Mouse (Mus musculus): ENCODE measurements around the gene Pias1. TPM values are rescaled to one million over a fixed set of nuclear protein-coding genes. Genes with fewer than 3 reads are reported as not detected.
"Not testable (repeated sequence)": the region's sequence is repeated elsewhere in the genome, so short reads cannot be mapped to it uniquely, and the experiment has no call there.

The Pias1 gene
- polyA plus RNA-seq, 1 experiment, result 34.6 TPM

DNA sequence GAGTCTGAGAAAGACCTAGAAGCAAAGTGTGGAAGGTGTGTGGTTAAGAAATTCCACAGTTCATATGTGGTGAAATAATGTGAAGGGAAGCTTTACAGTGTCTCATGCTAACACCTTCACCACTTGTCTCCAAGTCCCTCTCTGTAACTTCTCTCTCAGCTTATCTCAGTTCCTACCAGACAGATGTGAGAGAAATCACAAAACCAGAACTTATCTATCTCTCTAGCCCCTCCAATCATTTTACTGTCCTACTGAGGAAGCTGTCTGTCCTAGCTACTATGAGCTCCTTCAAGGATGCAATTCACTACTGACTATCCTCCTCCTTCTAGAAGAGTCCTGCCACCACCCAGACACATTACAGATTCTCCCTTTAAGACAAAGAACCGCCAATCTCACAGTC lies 70.7 kb downstream of the Pias1 start:
- Histone ChIP-seq H3K4me1 (ENCODE audit: control insufficient read depth, insufficient read depth, low read length) (no peaks in the 10 kb centered on the region), H3K27ac (ENCODE audit: insufficient read depth, low read length) (no peak overlapping the region), H3K4me3 (ENCODE audit: insufficient read depth, low read length) (no peak overlapping the region)
- no peak for TF ChIP-seq CTCF (IDR thresholded peaks at IDR 0.05; ENCODE audit: extremely low read depth, insufficient read depth, low read length)
- TF ChIP-seq POLR2A (IDR thresholded peaks at IDR 0.05; ENCODE audit: extremely low read depth, insufficient read depth, low read length), result no peak

DNA sequence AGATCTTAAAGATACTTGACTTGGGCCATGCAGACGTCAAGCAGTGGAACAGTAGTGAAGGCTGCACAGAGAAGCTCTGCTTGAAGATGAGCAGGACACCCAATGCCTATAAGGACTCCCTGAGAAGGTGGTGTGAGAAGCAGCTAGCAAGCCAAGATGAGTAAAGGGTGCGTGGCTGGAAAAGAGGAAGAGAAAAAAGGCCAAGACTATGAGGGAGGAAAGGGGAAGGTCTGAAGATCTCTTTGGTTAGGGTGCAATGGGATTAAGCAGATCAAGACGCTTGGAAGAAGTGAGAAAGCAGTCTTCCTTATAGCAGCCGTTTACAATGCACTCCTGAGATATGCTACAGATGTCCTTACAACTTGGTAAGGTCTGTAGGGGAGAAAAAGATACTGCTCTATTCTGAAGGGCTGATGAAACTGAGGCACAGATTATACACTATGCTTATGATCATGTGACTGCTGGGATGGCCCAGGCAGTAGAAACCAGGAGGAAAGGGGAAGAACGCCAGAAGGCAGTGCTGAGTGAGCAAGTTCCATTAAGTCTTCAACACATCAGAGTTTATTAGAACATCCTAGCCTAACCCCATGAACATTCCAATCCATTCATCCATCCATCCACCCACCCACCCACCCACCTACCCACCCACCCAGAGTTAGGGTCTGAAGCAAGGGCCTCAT lies 74.2 kb downstream of the Pias1 start:
- no peaks in the 10 kb centered on the region for H3K4me1 ChIP-seq (ENCODE audit: control insufficient read depth, insufficient read depth, low read length)
- no peak for TF ChIP-seq POLR2A (IDR thresholded peaks at IDR 0.05; ENCODE audit: extremely low read depth, insufficient read depth, low read length)
- no peak for TF ChIP-seq CTCF (IDR thresholded peaks at IDR 0.05; ENCODE audit: extremely low read depth, insufficient read depth, low read length)
- H3K4me3 ChIP-seq (ENCODE audit: insufficient read depth, low read length), result no peak overlapping the region
- no peak overlapping the region for H3K27ac ChIP-seq (ENCODE audit: insufficient read depth, low read length)

DNA sequence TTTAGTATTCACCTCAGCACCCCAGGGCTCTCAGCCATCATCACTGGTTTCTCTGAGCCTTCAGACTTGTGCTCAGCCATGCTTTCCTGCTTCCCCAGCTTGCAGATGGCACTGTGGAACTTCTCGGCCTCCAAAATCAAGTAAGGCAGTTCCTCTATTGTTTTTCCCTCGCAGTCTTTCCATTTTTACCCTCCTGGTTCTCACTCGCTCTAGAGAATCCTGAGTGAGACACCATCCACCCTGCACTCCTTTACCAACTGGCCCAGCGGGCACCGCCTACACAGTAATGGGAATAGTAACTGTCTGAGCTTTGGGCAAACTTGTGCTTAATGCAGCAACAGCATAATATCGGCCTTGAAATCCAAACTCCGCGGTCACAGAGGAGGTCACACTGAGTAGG lies 82.7 kb downstream of the Pias1 start:
- H3K4me1 ChIP-seq (ENCODE audit: control insufficient read depth, insufficient read depth, low read length), result peaks cover 7% of the 10 kb centered on the region
- TF ChIP-seq CTCF (IDR thresholded peaks at IDR 0.05; ENCODE audit: extremely low read depth, insufficient read depth, low read length) (no peak), POLR2A (IDR thresholded peaks at IDR 0.05; ENCODE audit: extremely low read depth, insufficient read depth, low read length) (no peak)
- 0 out of 2 replicates have a peak overlapping the region, but pooled peaks have one; percentile 29 for H3K27ac ChIP-seq (ENCODE audit: insufficient read depth, low read length)
- no peak overlapping the region for H3K4me3 ChIP-seq (ENCODE audit: insufficient read depth, low read length)

DNA sequence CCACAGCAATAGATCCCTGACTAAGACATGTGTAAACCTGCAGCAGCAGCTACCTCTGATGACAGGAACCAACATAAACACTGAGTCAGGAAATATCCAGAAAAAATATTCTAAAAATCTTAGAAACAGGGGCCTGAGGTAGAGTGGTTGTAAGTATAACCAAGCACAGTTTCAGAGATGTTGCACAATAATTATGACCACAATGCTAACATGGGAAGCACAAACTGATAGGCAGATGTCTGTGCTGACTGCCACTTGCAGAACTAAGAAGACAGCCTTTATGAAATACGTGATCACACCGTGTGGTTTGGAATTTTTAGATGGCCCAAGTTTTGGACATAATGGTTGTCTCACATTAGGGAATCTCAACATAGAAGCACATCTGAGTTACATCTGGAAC lies 83.9 kb downstream of the Pias1 start:
- Histone ChIP-seq H3K4me3 (ENCODE audit: insufficient read depth, low read length) (no peak overlapping the region), H3K4me1 (ENCODE audit: control insufficient read depth, insufficient read depth, low read length) (peaks cover 7% of the 10 kb centered on the region), H3K27ac (ENCODE audit: insufficient read depth, low read length) (no peak overlapping the region)
- no peak for TF ChIP-seq CTCF (IDR thresholded peaks at IDR 0.05; ENCODE audit: extremely low read depth, insufficient read depth, low read length)
- no peak for TF ChIP-seq POLR2A (IDR thresholded peaks at IDR 0.05; ENCODE audit: extremely low read depth, insufficient read depth, low read length)

DNA sequence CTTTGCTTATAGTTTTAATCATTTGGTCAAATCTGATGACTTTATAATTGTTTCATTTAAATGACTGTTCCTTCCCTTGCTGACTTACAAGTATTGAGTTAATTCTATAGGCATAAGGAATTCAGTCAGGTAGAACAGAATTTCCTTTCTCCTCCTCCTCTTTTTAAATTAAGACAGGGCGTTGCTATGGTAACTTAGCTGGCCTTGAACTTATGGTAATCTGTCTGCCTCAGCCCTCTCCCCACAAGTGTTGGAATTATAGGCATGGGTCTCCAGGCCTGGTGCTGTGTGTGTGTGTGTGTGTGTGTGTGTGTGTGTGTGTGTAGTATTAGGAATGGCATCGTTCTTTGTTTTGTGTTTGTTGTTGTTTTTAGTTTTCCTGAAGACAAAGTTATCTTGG lies 86.0 kb downstream of the Pias1 start:
- TF ChIP-seq CTCF (IDR thresholded peaks at IDR 0.05; ENCODE audit: extremely low read depth, insufficient read depth, low read length) (no peak), POLR2A (IDR thresholded peaks at IDR 0.05; ENCODE audit: extremely low read depth, insufficient read depth, low read length) (no peak)
- Histone ChIP-seq H3K27ac (ENCODE audit: insufficient read depth, low read length) (no peak overlapping the region), H3K4me1 (ENCODE audit: control insufficient read depth, insufficient read depth, low read length) (peaks cover 7% of the 10 kb centered on the region), H3K4me3 (ENCODE audit: insufficient read depth, low read length) (no peak overlapping the region)

DNA sequence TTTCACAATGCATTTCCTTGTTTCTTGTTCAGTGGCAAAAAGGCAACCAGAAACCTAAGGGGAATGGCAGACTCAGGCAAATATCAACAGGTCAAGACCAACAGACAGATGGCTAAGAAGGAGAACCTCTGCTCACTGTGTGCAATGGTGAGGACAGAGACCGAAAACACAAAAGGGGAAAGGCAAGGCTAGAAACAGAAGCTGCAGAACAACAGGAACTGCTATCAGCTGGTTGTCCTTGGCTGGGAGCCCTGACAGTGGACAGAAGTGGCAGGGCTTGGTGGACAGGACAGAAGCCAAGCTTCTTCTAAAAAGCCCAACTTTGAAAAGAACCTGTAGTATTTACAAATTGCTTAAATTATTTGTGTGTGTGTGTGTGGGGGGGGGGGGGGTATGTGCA lies 93.2 kb downstream of the Pias1 start:
- TF ChIP-seq CTCF (IDR thresholded peaks at IDR 0.05; ENCODE audit: extremely low read depth, insufficient read depth, low read length) (no peak), POLR2A (IDR thresholded peaks at IDR 0.05; ENCODE audit: extremely low read depth, insufficient read depth, low read length) (no peak)
- Histone ChIP-seq H3K4me1 (ENCODE audit: control insufficient read depth, insufficient read depth, low read length) (peaks cover 2% of the 10 kb centered on the region; the same call in 1 of the 2 replicates), H3K4me3 (ENCODE audit: insufficient read depth, low read length) (no peak overlapping the region), H3K27ac (ENCODE audit: insufficient read depth, low read length) (no peak overlapping the region)

DNA sequence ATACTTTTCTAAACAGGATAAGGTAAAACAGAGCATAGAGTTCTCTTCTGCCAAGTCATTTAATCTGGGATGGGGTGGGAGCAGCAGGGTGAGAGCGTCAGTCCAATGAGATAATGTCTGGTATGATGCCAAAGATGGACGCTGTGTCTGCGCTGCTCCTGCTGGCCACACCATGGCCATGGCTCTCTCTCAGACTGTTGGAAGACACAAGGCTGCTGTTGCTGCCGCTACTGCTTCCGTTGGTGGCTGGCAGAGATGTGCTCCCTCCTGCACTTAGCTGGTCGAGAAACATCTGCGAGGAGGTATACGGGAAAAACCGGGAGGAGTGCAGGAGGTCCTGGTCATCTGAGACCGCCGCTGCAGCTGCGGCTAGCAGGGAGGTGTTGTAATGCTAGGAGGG lies 105.9 kb downstream of the Pias1 start:
- Histone ChIP-seq H3K4me1 (ENCODE audit: control insufficient read depth, insufficient read depth, low read length) (no peaks in the 10 kb centered on the region), H3K4me3 (ENCODE audit: insufficient read depth, low read length) (no peak overlapping the region), H3K27ac (ENCODE audit: insufficient read depth, low read length) (no peak overlapping the region)
- TF ChIP-seq CTCF (IDR thresholded peaks at IDR 0.05; ENCODE audit: extremely low read depth, insufficient read depth, low read length), result no peak

DNA sequence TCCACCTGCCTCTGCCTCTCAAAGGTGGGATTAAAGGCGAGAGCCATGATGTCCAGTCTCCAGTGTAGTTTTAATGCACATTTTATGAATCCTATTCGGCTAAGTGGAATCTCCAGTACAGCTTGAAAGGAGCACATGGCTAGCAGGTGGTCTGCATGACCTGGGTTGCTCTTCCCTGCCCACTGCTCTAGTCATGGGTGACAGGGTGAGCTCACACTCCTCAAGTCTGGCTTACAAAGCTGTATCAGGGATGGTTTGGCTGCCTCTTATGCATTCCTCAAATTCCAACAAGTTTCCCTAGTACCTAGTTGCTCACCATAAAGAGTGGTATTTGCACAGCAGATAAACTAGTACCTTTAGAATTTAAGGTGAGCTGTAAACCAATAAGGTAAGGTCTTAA lies 109.9 kb downstream of the Pias1 start:
- Histone ChIP-seq H3K4me3 (ENCODE audit: insufficient read depth, low read length) (no peak overlapping the region), H3K4me1 (ENCODE audit: control insufficient read depth, insufficient read depth, low read length) (no peaks in the 10 kb centered on the region), H3K27ac (ENCODE audit: insufficient read depth, low read length) (no peak overlapping the region)
- TF ChIP-seq POLR2A (IDR thresholded peaks at IDR 0.05; ENCODE audit: extremely low read depth, insufficient read depth, low read length) (no peak), CTCF (IDR thresholded peaks at IDR 0.05; ENCODE audit: extremely low read depth, insufficient read depth, low read length) (no peak)

DNA sequence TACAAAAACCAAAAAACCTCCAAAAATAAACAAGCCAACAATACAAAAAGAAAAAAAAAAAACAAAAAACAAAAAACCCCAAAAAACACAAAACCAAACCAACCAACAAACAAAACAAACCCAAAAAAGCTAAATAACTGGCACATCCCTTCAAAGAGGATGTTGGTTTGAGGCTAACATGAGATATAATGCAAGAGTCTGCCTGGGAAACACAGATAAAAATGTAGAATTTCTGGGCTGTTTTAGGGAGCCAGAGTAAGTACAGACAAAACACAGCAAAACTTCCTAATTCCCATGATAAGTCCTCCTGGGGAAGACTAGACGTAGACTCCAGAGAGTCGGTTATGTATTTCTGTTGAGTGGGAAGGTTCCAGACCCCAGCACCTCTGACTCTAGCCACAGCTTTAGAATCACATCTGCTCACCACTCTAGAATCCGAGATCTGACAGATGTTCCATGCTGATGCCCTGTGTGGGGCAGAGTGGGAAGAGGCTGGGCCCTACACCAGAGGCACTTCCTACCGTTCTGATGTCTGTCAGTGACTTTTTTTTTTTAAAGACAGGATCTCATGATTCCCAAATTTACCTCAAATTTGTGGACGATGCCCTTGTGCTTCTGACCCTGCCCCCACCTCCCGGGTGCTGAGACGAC lies 110.6 kb downstream of the Pias1 start:
- Histone ChIP-seq H3K4me3 (ENCODE audit: insufficient read depth, low read length) (no peak overlapping the region), H3K4me1 (ENCODE audit: control insufficient read depth, insufficient read depth, low read length) (no peaks in the 10 kb centered on the region), H3K27ac (ENCODE audit: insufficient read depth, low read length) (no peak overlapping the region)
- TF ChIP-seq CTCF (IDR thresholded peaks at IDR 0.05; ENCODE audit: extremely low read depth, insufficient read depth, low read length) (no peak), POLR2A (IDR thresholded peaks at IDR 0.05; ENCODE audit: extremely low read depth, insufficient read depth, low read length) (no peak)

DNA sequence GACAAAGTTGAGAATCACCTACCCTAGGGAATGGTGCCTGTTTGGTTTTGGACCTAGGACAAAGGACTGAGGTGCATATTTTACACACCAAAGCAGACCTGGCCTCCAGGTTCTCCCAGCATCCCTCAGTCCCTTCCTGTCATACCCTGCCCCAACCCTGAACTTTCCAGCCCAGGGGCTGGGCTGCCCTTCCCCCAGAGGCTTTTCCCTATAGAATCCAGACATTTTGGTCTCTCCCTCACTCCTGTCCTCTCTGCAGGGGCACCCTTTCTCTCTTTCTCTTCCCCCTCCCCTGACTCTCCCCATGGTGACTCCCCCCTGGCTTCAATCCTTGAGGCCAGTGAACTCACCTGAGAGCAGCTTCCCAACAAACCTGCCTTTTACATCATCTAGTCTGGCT lies 117.0 kb downstream of the Pias1 start:
- H3K27ac ChIP-seq (ENCODE audit: insufficient read depth, low read length), result no peak overlapping the region
- no peaks in the 10 kb centered on the region for H3K4me1 ChIP-seq (ENCODE audit: control insufficient read depth, insufficient read depth, low read length)
- no peak overlapping the region for H3K4me3 ChIP-seq (ENCODE audit: insufficient read depth, low read length)
- TF ChIP-seq POLR2A (IDR thresholded peaks at IDR 0.05; ENCODE audit: extremely low read depth, insufficient read depth, low read length) (no peak), CTCF (IDR thresholded peaks at IDR 0.05; ENCODE audit: extremely low read depth, insufficient read depth, low read length) (no peak)

DNA sequence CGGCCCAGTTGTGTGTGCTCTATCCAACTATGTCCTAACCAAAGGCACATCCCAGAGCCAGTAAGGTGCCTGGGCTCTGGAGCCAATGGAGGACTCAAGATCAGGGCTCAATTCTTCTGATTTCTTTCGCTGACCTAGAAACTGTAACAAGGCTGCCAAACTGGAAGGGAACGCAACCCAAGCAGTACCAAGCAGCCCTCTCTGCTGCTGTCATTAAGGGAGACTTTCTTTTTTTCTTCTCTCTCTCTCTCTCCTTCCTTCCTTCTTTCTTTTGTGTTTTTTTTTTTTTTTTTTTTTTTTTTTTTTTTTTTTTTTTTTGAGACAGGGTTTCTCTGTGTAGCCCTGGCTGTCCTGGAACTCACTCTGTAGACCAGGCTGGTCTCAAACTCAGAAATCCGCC lies 118.5 kb downstream of the Pias1 start:
- H3K4me3 ChIP-seq (ENCODE audit: insufficient read depth, low read length); H3K27ac ChIP-seq (ENCODE audit: insufficient read depth, low read length); H3K4me1 ChIP-seq (ENCODE audit: control insufficient read depth, insufficient read depth, low read length): not testable (repeated sequence)
